Comparison of ENCODE assay signal across 10 mouse cellular contexts in the genomic region with DNA sequence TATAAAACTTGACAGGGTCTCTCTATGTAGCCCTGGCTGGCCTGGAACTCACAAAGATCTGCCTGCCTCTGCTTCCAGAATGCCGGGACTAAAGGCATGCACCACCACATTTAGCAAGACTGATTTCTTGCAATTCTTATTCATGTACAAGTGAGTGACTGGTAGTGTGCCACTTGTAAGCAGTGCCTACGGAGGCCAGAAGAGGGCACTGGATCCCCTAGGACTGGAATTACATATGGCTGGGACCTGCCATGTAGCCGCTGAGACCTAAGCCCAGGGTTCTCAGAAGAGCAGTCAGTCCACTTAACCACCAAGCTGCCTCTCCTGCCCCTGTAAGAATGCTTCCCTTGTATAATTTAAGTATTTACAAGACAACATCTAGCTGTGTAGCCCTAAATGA. TPM values are rescaled to one million over a fixed set of nuclear protein-coding genes. Genes with fewer than 3 reads are reported as not detected.
DNase-seq lines count a peak whose midpoint lies in the region; ATAC-seq and TF ChIP-seq lines count a peak whose summit lies in the region.
"Had no signal": no experiment of that assay in that cellular context is flagged by ENCODE, and none has a peak within 500 bp of the region (broad histone marks: within the 10 kb centered on the region; RNA-seq: fewer than 3 reads in every experiment).

No protein-coding gene starts in this region.

- H3K4me2 ChIP-seq in intestine, postnatal 0 days (replicated peaks; ENCODE audit: low read depth) = no peak overlapping the region
- no peak overlapping the region for H3K4me2 ChIP-seq in intestine, embryonic 16.5 days (ENCODE audit: low read depth, low read length)
- H3K4me2 ChIP-seq in intestine, embryonic 15.5 days (replicated peaks) = no peak overlapping the region
- H3K4me2 ChIP-seq: embryonic facial prominence, embryonic 15.5 days; liver, embryonic 15.5 days had no signal

- H3ac ChIP-seq in C2C12 (ENCODE audit: control insufficient read depth, insufficient read length, low read depth) = no peak overlapping the region

- no peak for ATAC-seq in intestine, postnatal 0 days
- no peak for ATAC-seq in intestine, embryonic 16.5 days
- no peak for ATAC-seq in intestine, embryonic 15.5 days

- WGBS in intestine, postnatal 0 days = 61% methylated on average over 3 of the region's 3 CpGs
- WGBS in intestine, embryonic 16.5 days = 49% methylated on average over 3 of the region's 3 CpGs
- WGBS in intestine, embryonic 15.5 days = 55% methylated on average over 3 of the region's 3 CpGs

- H3K27me3 ChIP-seq in intestine, postnatal 0 days (replicated peaks; ENCODE audit: control insufficient read depth, insufficient read depth, low read length) = no peaks in the 10 kb centered on the region
- no peaks in the 10 kb centered on the region for H3K27me3 ChIP-seq in intestine, embryonic 16.5 days (replicated peaks; ENCODE audit: control insufficient read depth, insufficient read depth, low read length)
- H3K27me3 ChIP-seq in C2C12 (ENCODE audit: control insufficient read depth, insufficient read depth, insufficient read length) = no peaks in the 10 kb centered on the region
- no peaks in the 10 kb centered on the region for H3K27me3 ChIP-seq in intestine, embryonic 15.5 days (replicated peaks)
- H3K27me3 ChIP-seq: embryonic facial prominence, embryonic 15.5 days had no signal

- no peaks in the 10 kb centered on the region for H3K4me1 ChIP-seq in intestine, postnatal 0 days (replicated peaks; ENCODE audit: control insufficient read depth, insufficient read depth, low read length)
- H3K4me1 ChIP-seq in intestine, embryonic 16.5 days (ENCODE audit: control insufficient read depth, insufficient read depth, low read length) = peaks cover 11% of the 10 kb centered on the region
- H3K4me1 ChIP-seq in intestine, embryonic 15.5 days (replicated peaks) = peaks cover 8% of the 10 kb centered on the region; the same call in 1 of the 2 replicates

- H3K9me3 ChIP-seq in intestine, postnatal 0 days (ENCODE audit: control insufficient read depth) = no peaks in the 10 kb centered on the region
- H3K9me3 ChIP-seq in intestine, embryonic 16.5 days (ENCODE audit: control insufficient read depth, low read length) = no peaks in the 10 kb centered on the region
- H3K9me3 ChIP-seq in intestine, embryonic 15.5 days = no peaks in the 10 kb centered on the region
- H3K9me3 ChIP-seq: embryonic facial prominence, embryonic 15.5 days; liver, embryonic 15.5 days had no signal

- H3K79me3 ChIP-seq in C2C12 (ENCODE audit: low read depth) = peaks cover 9% of the 10 kb centered on the region

- peak; percentile 48 to 62 for DNase-seq in adrenal gland, adult 18-20 months (ENCODE audit: low spot score in 2 of 2)
- DNase-seq in embryo, embryonic 10.5 days (ENCODE audit: low spot score) = peak; percentile 74
- peak; percentile 24 to 39 for DNase-seq in left cerebral cortex, adult 8-10 months (ENCODE audit: low spot score in 2 of 2)
- DNase-seq in retina, embryonic 14.5 days (ENCODE audit: low spot score) = peak; percentile 73

- H3K9ac ChIP-seq in intestine, postnatal 0 days (ENCODE audit: low read depth, low read length) = no peak overlapping the region
- H3K9ac ChIP-seq in intestine, embryonic 16.5 days (ENCODE audit: low read depth, low read length) = no peak overlapping the region
- no peak overlapping the region for H3K9ac ChIP-seq in intestine, embryonic 15.5 days
- H3K9ac ChIP-seq: embryonic facial prominence, embryonic 15.5 days; liver, embryonic 15.5 days had no signal

- H3K4me3 ChIP-seq in intestine, postnatal 0 days (ENCODE audit: low read depth, low read length) = no peak overlapping the region
- H3K4me3 ChIP-seq in intestine, embryonic 16.5 days (ENCODE audit: low read length) = no peak overlapping the region
- no peak overlapping the region for H3K4me3 ChIP-seq in C2C12 (ENCODE audit: insufficient read depth, poor library complexity, severe bottlenecking)
- H3K4me3 ChIP-seq in intestine, embryonic 15.5 days (replicated peaks) = no peak overlapping the region
- H3K4me3 ChIP-seq: embryonic facial prominence, embryonic 15.5 days; liver, embryonic 15.5 days had no signal

- peaks cover 21% of the 10 kb centered on the region for H3K36me3 ChIP-seq in intestine, postnatal 0 days (ENCODE audit: control insufficient read depth, insufficient read depth)
- H3K36me3 ChIP-seq in intestine, embryonic 16.5 days (ENCODE audit: control insufficient read depth, insufficient read depth, low read length) = 0 out of 2 replicates have a peak, but pooled peaks cover 5% of the 10 kb centered on the region
- no peaks in the 10 kb centered on the region for H3K36me3 ChIP-seq in C2C12 (ENCODE audit: control insufficient read depth, insufficient read depth)
- peaks cover 5% of the 10 kb centered on the region; the same call in 1 of the 2 replicates for H3K36me3 ChIP-seq in intestine, embryonic 15.5 days

- H3K27ac ChIP-seq in intestine, postnatal 0 days (ENCODE audit: low read depth, low read length) = no peak overlapping the region
- H3K27ac ChIP-seq in intestine, embryonic 16.5 days (ENCODE audit: low read length) = no peak overlapping the region
- no peak overlapping the region for H3K27ac ChIP-seq in intestine, embryonic 15.5 days
- H3K27ac ChIP-seq: embryonic facial prominence, embryonic 15.5 days; liver, embryonic 15.5 days had no signal

- peaks cover 48% of the 10 kb centered on the region for H3K79me2 ChIP-seq in C2C12 (ENCODE audit: control insufficient read depth, insufficient read depth)

- peak; percentile 87 for TF ChIP-seq CTCF in intestine, postnatal 0 days (IDR thresholded peaks at IDR 0.05; ENCODE audit: low read depth)
- TF ChIP-seq CTCF in C2C12 (IDR thresholded peaks at IDR 0.05; ENCODE audit: control insufficient read depth, insufficient read depth, insufficient read length) = peak; percentile 61

TF ChIP-seq in C2C12, 6 proteins besides CTCF, POLR2A, EP300 and RAD21:
- no peak for TF ChIP-seq FOSL1 (IDR thresholded peaks at IDR 0.05; ENCODE audit: insufficient read depth, low read length, poor library complexity, severe bottlenecking)
- TF ChIP-seq MYOG (IDR thresholded peaks at IDR 0.05; ENCODE audit: control insufficient read depth, extremely low read depth, insufficient read length) = no peak
- TF ChIP-seq MYOD1 (IDR thresholded peaks at IDR 0.05; ENCODE audit: control insufficient read depth, insufficient read length, low read depth) = no peak
- no peak for TF ChIP-seq USF1 (IDR thresholded peaks at IDR 0.05; ENCODE audit: low read depth)
- TF ChIP-seq CEBPB (IDR thresholded peaks at IDR 0.05; ENCODE audit: low read depth) = no peak
- TF ChIP-seq MAX (IDR thresholded peaks at IDR 0.05) = no peak

RNA-seq across cellular contexts. Expression of a gene that starts 4.5 kb away (rescaled TPM):
- 36.3 and 42.2 TPM in 2 replicates for polyA plus RNA-seq in intestine, postnatal 0 days (2015; fragmentation: Nextera tagmentation; extraction: Ambion mirVana)
- polyA plus RNA-seq in intestine, embryonic 16.5 days (2015; fragmentation: Nextera tagmentation; extraction: Ambion mirVana) = 66.9 and 69.4 TPM in 2 replicates
- polyA plus RNA-seq in C2C12 (2012; fragmentation: generic; extraction: Trizol) = 16.7 TPM
- total RNA-seq in adrenal gland, adult 18-20 months (2021) = 10 to 100 TPM; 45.9 TPM
- total RNA-seq in left cerebral cortex, adult 8-10 months (2022) = 100 to 1,000 TPM; 104 to 116 (median 112) TPM
- polyA plus RNA-seq in intestine, embryonic 15.5 days (2015; fragmentation: Nextera tagmentation; extraction: Ambion mirVana) = 64.1 and 68.7 TPM in 2 replicates

RNA-seq across cellular contexts. Expression of a gene that starts 4.8 kb away (rescaled TPM):
- polyA plus RNA-seq in intestine, postnatal 0 days (2015; fragmentation: Nextera tagmentation; extraction: Ambion mirVana) = 6.2 and 6.5 TPM in 2 replicates
- 10.5 and 13.1 TPM in 2 replicates for polyA plus RNA-seq in intestine, embryonic 16.5 days (2015; fragmentation: Nextera tagmentation; extraction: Ambion mirVana)
- 24.3 TPM for polyA plus RNA-seq in C2C12 (2012; fragmentation: generic; extraction: Trizol)
- 10 to 100 TPM; 36.5 to 49.3 TPM for total RNA-seq in adrenal gland, adult 18-20 months (2021)
- 100 to 1,000 TPM; 116 to 158 (median 148) TPM for total RNA-seq in left cerebral cortex, adult 8-10 months (2022)
- polyA plus RNA-seq in intestine, embryonic 15.5 days (2015; fragmentation: Nextera tagmentation; extraction: Ambion mirVana) = 16.2 and 16.4 TPM in 2 replicates

RNA-seq across cellular contexts. Expression of a gene that starts 35.7 kb away (rescaled TPM):
- 6.2 and 6.7 TPM in 2 replicates for polyA plus RNA-seq in intestine, postnatal 0 days (2015; fragmentation: Nextera tagmentation; extraction: Ambion mirVana)
- polyA plus RNA-seq in intestine, embryonic 16.5 days (2015; fragmentation: Nextera tagmentation; extraction: Ambion mirVana) = 12.0 and 12.2 TPM in 2 replicates
- polyA plus RNA-seq in C2C12 (2012; fragmentation: generic; extraction: Trizol) = 12.2 TPM
- 1 to 10 TPM; 7.5 to 7.8 TPM for total RNA-seq in adrenal gland, adult 18-20 months (2021)
- total RNA-seq in left cerebral cortex, adult 8-10 months (2022) = 10 to 100 TPM; 17.7 to 27.2 (median 21.5) TPM
- polyA plus RNA-seq in intestine, embryonic 15.5 days (2015; fragmentation: Nextera tagmentation; extraction: Ambion mirVana) = 16.3 and 17.6 TPM in 2 replicates
